Mouse (Mus musculus) neural tube, embryonic 12.5 days (tissue): ENCODE measurements around the gene Cnot1. TPM values are rescaled to one million over a fixed set of nuclear protein-coding genes. Genes with fewer than 3 reads are reported as not detected.

Experiments used
- ATAC-seq: fragments of 200-750 bp; cut with Nextera tagmentation; 2 replicates; pipeline ENCODE4 v1.8.0; 2017; ENCODE audit warnings: low read depth, mild to moderate bottlenecking, moderate TSS enrichment, moderate library complexity; ENCODE audit not compliant: low FRiP score
- H3K27ac ChIP-seq: fragments of 300-500 bp; sonication (generic); 2 replicates; pipeline ENCODE4 v1.5.1; 2016
- H3K27me3 ChIP-seq: fragments of 300-500 bp; sonication (generic); replicated peaks from 2 replicates; pipeline ENCODE4 v1.6.1; 2016; ENCODE audit warnings: mild to moderate bottlenecking
- H3K36me3 ChIP-seq: fragments of 300-500 bp; sonication (generic); 2 replicates; pipeline ENCODE4 v1.6.1; 2016; ENCODE audit warnings: mild to moderate bottlenecking
- H3K4me1 ChIP-seq: fragments of 300-500 bp; sonication (generic); 2 replicates; pipeline ENCODE4 v1.6.1; 2016
- H3K4me2 ChIP-seq: fragments of 300-500 bp; sonication (generic); replicated peaks from 2 replicates; pipeline ENCODE4 v1.6.1; 2016; ENCODE audit warnings: mild to moderate bottlenecking
- H3K4me3 ChIP-seq: fragments of 300-500 bp; sonication (generic); 2 replicates; pipeline ENCODE4 v1.5.1; 2016
- H3K9ac ChIP-seq: fragments of 300-500 bp; sonication (generic); 2 replicates; pipeline ENCODE4 v1.6.1; 2016; ENCODE audit warnings: mild to moderate bottlenecking
- H3K9me3 ChIP-seq: fragments of 300-500 bp; sonication (generic); 2 replicates; pipeline ENCODE4 v1.6.1; 2016; ENCODE audit warnings: mild to moderate bottlenecking
- WGBS: fragments of 180-500 bp; shearing (Covaris S2); methylation state at CpG from one replicate; pipeline ENCODE4 v1.1.7; 2016; 5-methylcytosine and 5-hydroxymethylcytosine counted together
- polyA plus RNA-seq: library from polyadenylated mRNA; unstranded; fragments of >200 nt; fragmentation: Nextera tagmentation; extraction: Ambion mirVana; gene quantifications from 2 replicates; pipeline ENCODE4 v1.2.1, GENCODE M21; 2016

The Cnot1 gene
- polyA plus RNA-seq, 1 experiment from 2014 or later = 73.7 TPM

GRCm38 (mm10) chr8:95714837-95715413, 92.3 kb downstream of the Cnot1 start:
- H3K4me3 ChIP-seq = peak overlapping the region; percentile 85
- H3K36me3 ChIP-seq = peaks cover 53% of the 10 kb centered on the region
- H3K9ac ChIP-seq = peak overlapping the region; percentile 82
- no peaks in the 10 kb centered on the region for H3K9me3 ChIP-seq
- H3K4me2 ChIP-seq = peak overlapping the region; percentile 97
- H3K4me1 ChIP-seq = peaks cover 18% of the 10 kb centered on the region
- H3K27me3 ChIP-seq = no peaks in the 10 kb centered on the region
- WGBS = 86% methylated on average over 6 of the region's 6 CpGs
- no peak for ATAC-seq
- H3K27ac ChIP-seq = no peak overlapping the region

GRCm38 (mm10) chr8:95714367-95714766, 92.9 kb downstream of the Cnot1 start:
- WGBS = 95% methylated on average over 4 of the region's 4 CpGs
- Histone ChIP-seq H3K4me2 (no peak overlapping the region), H3K36me3 (peaks cover 53% of the 10 kb centered on the region), H3K4me3 (no peak overlapping the region), H3K9me3 (no peaks in the 10 kb centered on the region), H3K9ac (no peak overlapping the region), H3K27ac (no peak overlapping the region), H3K27me3 (no peaks in the 10 kb centered on the region), H3K4me1 (peaks cover 18% of the 10 kb centered on the region)
- ATAC-seq = no peak

- WGBS = 79% methylated on average over 19 of the region's 19 CpGs
These were observed 93.9 kb downstream of the Cnot1 start for GRCm38 (mm10) chr8:95713100-95714010.

GRCm38 (mm10) chr8:95712395-95712794, 94.9 kb downstream of the Cnot1 start:
- H3K9ac ChIP-seq = no peak overlapping the region
- H3K4me3 ChIP-seq = no peak overlapping the region
- H3K4me1 ChIP-seq = peaks cover 18% of the 10 kb centered on the region
- 85% methylated on average over 9 of the region's 9 CpGs for WGBS
- no peaks in the 10 kb centered on the region for H3K9me3 ChIP-seq
- H3K27ac ChIP-seq = no peak overlapping the region; the same call in 1 of the 2 replicates
- H3K36me3 ChIP-seq = peaks cover 43% of the 10 kb centered on the region
- no peaks in the 10 kb centered on the region for H3K27me3 ChIP-seq
- no peak for ATAC-seq
- no peak overlapping the region for H3K4me2 ChIP-seq

More at GRCm38 (mm10) chr8:95713100-95714010, 93.9 kb downstream of the Cnot1 start:
- H3K4me3 ChIP-seq = no peak overlapping the region
- H3K36me3 ChIP-seq = peaks cover 52% of the 10 kb centered on the region
- H3K27ac ChIP-seq = no peak overlapping the region
- H3K27me3 ChIP-seq = no peaks in the 10 kb centered on the region
- no peaks in the 10 kb centered on the region for H3K9me3 ChIP-seq
- H3K9ac ChIP-seq = no peak overlapping the region
- ATAC-seq = peak; percentile 13; the same call in 1 of the 2 replicates
- no peak overlapping the region for H3K4me2 ChIP-seq
- peaks cover 18% of the 10 kb centered on the region for H3K4me1 ChIP-seq

GRCm38 (mm10) chr8:95711029-95711428, 96.2 kb downstream of the Cnot1 start:
- Histone ChIP-seq H3K36me3 (peaks cover 47% of the 10 kb centered on the region), H3K4me1 (peaks cover 6% of the 10 kb centered on the region; the same call in 1 of the 2 replicates), H3K4me2 (no peak overlapping the region), H3K9ac (no peak overlapping the region), H3K4me3 (no peak overlapping the region), H3K9me3 (no peaks in the 10 kb centered on the region), H3K27me3 (no peaks in the 10 kb centered on the region), H3K27ac (no peak overlapping the region)
- no peak for ATAC-seq
- WGBS = 71% methylated on average over 3 of the region's 3 CpGs

- Histone ChIP-seq H3K4me3 (no peak overlapping the region), H3K9ac (no peak overlapping the region; the same call in 1 of the 2 replicates), H3K4me2 (no peak overlapping the region), H3K4me1 (peaks cover 2% of the 10 kb centered on the region; the same call in 1 of the 2 replicates), H3K27ac (no peak overlapping the region), H3K9me3 (no peaks in the 10 kb centered on the region), H3K36me3 (peaks cover 49% of the 10 kb centered on the region), H3K27me3 (no peaks in the 10 kb centered on the region)
- 85% methylated on average over 7 of the region's 7 CpGs for WGBS
- ATAC-seq = no peak
These were observed 97.7 kb downstream of the Cnot1 start for GRCm38 (mm10) chr8:95709579-95709978.

- H3K9ac ChIP-seq = peak overlapping the region; percentile 72
- no peaks in the 10 kb centered on the region for H3K9me3 ChIP-seq
- peak overlapping the region; percentile 56 for H3K4me3 ChIP-seq
- peak overlapping the region; percentile 94 for H3K4me2 ChIP-seq
- no peak for ATAC-seq
- WGBS = 94% methylated on average over 3 of the region's 3 CpGs
- peaks cover 24% of the 10 kb centered on the region for H3K4me1 ChIP-seq
- no peaks in the 10 kb centered on the region for H3K27me3 ChIP-seq
- no peak overlapping the region for H3K27ac ChIP-seq
- peaks cover 17% of the 10 kb centered on the region for H3K36me3 ChIP-seq
These were observed 102.7 kb downstream of the Cnot1 start for GRCm38 (mm10) chr8:95704538-95704937.

- 2% methylated on average over 15 of the region's 15 CpGs for whole genome bisulfite sequencing
These were observed 103.6 kb downstream of the Cnot1 start for GRCm38 (mm10) chr8:95703461-95704260.

GRCm38 (mm10) chr8:95702480-95703446, 104.5 kb downstream of the Cnot1 start:
- H3K9me3 ChIP-seq = no peaks in the 10 kb centered on the region
- H3K4me1 ChIP-seq = peaks cover 24% of the 10 kb centered on the region
- H3K9ac ChIP-seq = peak overlapping the region; percentile 72
- H3K36me3 ChIP-seq = peaks cover 5% of the 10 kb centered on the region; the same call in 1 of the 2 replicates
- peak; percentile 93 for ATAC-seq
- peak overlapping the region; percentile 28 for H3K27ac ChIP-seq
- H3K27me3 ChIP-seq = no peaks in the 10 kb centered on the region
- H3K4me3 ChIP-seq = peak overlapping the region; percentile 56
- WGBS = 3% methylated on average over 34 of the region's 34 CpGs
- H3K4me2 ChIP-seq = peak overlapping the region; percentile 94

More at GRCm38 (mm10) chr8:95703461-95704260, 103.6 kb downstream of the Cnot1 start:
- Histone ChIP-seq H3K27me3 (no peaks in the 10 kb centered on the region), H3K9ac (peak overlapping the region; percentile 72), H3K4me2 (peak overlapping the region; percentile 94), H3K9me3 (no peaks in the 10 kb centered on the region), H3K4me3 (peak overlapping the region; percentile 56), H3K4me1 (peaks cover 24% of the 10 kb centered on the region), H3K36me3 (peaks cover 8% of the 10 kb centered on the region), H3K27ac (peak overlapping the region; percentile 28; the same call in 1 of the 2 replicates)
- peak; percentile 39 for ATAC-seq

- H3K36me3 ChIP-seq = peaks cover 5% of the 10 kb centered on the region; the same call in 1 of the 2 replicates
- WGBS = 89% methylated on average over 4 of the region's 4 CpGs
- H3K9ac ChIP-seq = no peak overlapping the region
- H3K27me3 ChIP-seq = no peaks in the 10 kb centered on the region; the same call in 1 of the 2 replicates
- no peak for ATAC-seq
- H3K4me1 ChIP-seq = peaks cover 27% of the 10 kb centered on the region
- H3K27ac ChIP-seq = no peak overlapping the region
- H3K4me2 ChIP-seq = peak overlapping the region; percentile 94
- H3K9me3 ChIP-seq = no peaks in the 10 kb centered on the region
- H3K4me3 ChIP-seq = 0 out of 2 replicates have a peak overlapping the region, but pooled peaks have one; percentile 56
These were observed 105.5 kb downstream of the Cnot1 start for GRCm38 (mm10) chr8:95701809-95702208.

GRCm38 (mm10) chr8:95700282-95700681, 107.0 kb downstream of the Cnot1 start:
- 41% methylated on average over 9 of the region's 9 CpGs for WGBS
- Histone ChIP-seq H3K27ac (no peak overlapping the region), H3K36me3 (no peaks in the 10 kb centered on the region), H3K4me3 (no peak overlapping the region), H3K9ac (no peak overlapping the region), H3K4me2 (peak overlapping the region; percentile 18; the same call in 1 of the 2 replicates), H3K9me3 (no peaks in the 10 kb centered on the region), H3K27me3 (peaks cover 3% of the 10 kb centered on the region; the same call in 1 of the 2 replicates), H3K4me1 (peaks cover 27% of the 10 kb centered on the region)
- ATAC-seq = no peak
